In the genomic region with DNA sequence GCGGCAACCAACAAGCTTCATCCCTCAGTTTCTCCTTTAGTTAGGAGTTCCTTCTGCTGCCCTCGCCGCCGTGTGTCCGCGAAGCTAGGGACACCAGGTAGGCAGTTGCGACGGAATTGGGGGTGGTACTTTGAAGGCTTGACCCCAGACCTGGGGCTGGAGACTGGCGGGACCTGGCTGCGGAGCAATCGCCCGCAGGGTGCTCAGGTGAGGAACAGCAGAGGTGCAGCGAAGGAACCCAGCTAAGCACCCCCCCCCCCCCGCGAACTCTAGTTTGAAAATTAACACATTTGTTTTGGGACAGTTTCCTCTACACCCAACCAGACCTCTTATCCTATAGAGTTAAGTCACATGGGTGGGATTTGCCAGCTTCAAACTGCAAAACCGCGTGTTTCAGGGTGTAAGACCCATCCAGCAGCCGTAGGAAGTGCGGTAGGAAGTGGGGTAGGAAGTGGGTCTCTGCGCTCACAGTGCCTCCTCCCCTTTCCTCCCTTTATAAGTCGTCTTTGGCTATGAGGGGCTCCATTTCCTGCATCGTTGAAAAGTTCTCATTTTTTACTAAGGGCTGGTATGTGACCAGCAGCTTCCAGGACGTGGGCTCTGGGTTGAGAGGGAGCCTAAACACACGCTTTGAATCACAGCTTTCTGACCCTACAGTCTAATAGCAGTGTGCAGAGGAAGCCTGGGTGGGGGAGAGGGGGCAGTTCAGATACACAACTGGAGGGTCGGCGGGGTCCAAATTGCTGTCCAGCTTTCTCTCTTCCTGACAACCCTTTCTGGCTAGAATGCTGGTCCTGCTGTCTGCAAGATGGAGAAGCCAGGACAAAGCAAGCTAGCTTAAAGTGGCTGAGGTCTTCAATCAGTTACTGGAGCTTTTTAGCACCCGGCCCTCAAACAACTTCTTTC, we compare ENCODE assay signal across 9 mouse cellular contexts. TPM values are rescaled to one million over a fixed set of nuclear protein-coding genes. Genes with fewer than 3 reads are reported as not detected.
DNase-seq lines count a peak whose midpoint lies in the region; ATAC-seq and TF ChIP-seq lines count a peak whose summit lies in the region.
"Had no signal": no experiment of that assay in that cellular context is flagged by ENCODE, and none has a peak within 500 bp of the region (broad histone marks: within the 10 kb centered on the region; RNA-seq: fewer than 3 reads in every experiment).

No protein-coding gene starts in this region.

- ATAC-seq in granulocyte monocyte progenitor cell, adult 5-6 weeks (replicated peaks; ENCODE audit: poor library complexity, severe bottlenecking), result peak; percentile 70

- no peak for TF ChIP-seq POLR2A in cerebellum, adult 2 months (IDR thresholded peaks at IDR 0.05; ENCODE audit: borderline replicate concordance, insufficient read depth, low read length)

- peak in 1 of 2 experiments; percentile 25 for DNase-seq in cerebellum, adult 2 months
- no peak for DNase-seq in cerebellum, adult 11-12 months
- DNase-seq in R1 (ENCODE audit: low read depth, low spot score), result peak; percentile 18
- DNase-seq in kidney, postnatal 4 days, result peak; percentile 22 to 45
- peak; percentile 39 to 49 for DNase-seq in natural killer cell, adult 2 months (ENCODE audit: low spot score in 2 of 2)
- no peak for DNase-seq in frontal cortex, postnatal 36 days (ENCODE audit: low spot score in 2 of 2)
- DNase-seq in frontal cortex, adult 2 months (ENCODE audit: extremely low spot score in 1 of 2, low spot score in 1 of 2), result no peak

- WGBS in cerebellum, adult 2 months, result 5% methylated on average over 27 of the region's 27 CpGs

- no peaks in the 10 kb centered on the region; the same call in 1 of the 2 replicates for H3K4me1 ChIP-seq in cerebellum, adult 2 months (ENCODE audit: control insufficient read depth, insufficient read depth, low read length)

- H3K27ac ChIP-seq in cerebellum, adult 2 months (ENCODE audit: insufficient read depth, low read length), result peak overlapping the region; percentile 73

- no peaks in the 10 kb centered on the region for H3K27me3 ChIP-seq in cerebellum, adult 2 months (ENCODE audit: control insufficient read depth, insufficient read depth, low read length)

- peak overlapping the region; percentile 93 for H3K4me3 ChIP-seq in cerebellum, adult 2 months (replicated peaks; ENCODE audit: insufficient read depth, low read depth, low read length)

- TF ChIP-seq CTCF in cerebellum, adult 2 months (IDR thresholded peaks at IDR 0.05; ENCODE audit: borderline replicate concordance, insufficient read depth, low read depth, low read length), result no peak

RNA-seq across cellular contexts. Expression of a gene that starts 0.8 kb away (rescaled TPM):
- polyA plus RNA-seq in cerebellum, adult 2 months (2012; rRNA removed), result 39.9 and 44.8 TPM in 2 replicates
- not detected in 2 replicates for total RNA-seq in granulocyte monocyte progenitor cell, adult 5-6 weeks (2014; fragmentation: Nextera tagmentation)
- not detected in 2 replicates for total RNA-seq in granulocyte monocyte progenitor cell, adult 5-6 weeks (2017)
- polyA plus RNA-seq in frontal cortex, adult 2 months (2012; rRNA removed), result 62.9 and 63.6 TPM in 2 replicates

RNA-seq across cellular contexts. Expression of a gene that starts 37.3 kb away (rescaled TPM):
- polyA plus RNA-seq in cerebellum, adult 2 months (2012; rRNA removed), result 0.10 TPM in 1 of 2 replicates, not detected in the other
- total RNA-seq in granulocyte monocyte progenitor cell, adult 5-6 weeks (2014; fragmentation: Nextera tagmentation), result not detected in 2 replicates
- not detected in 2 replicates for total RNA-seq in granulocyte monocyte progenitor cell, adult 5-6 weeks (2017)
- polyA plus RNA-seq in frontal cortex, adult 2 months (2012; rRNA removed), result not detected in 2 replicates
- polyA plus RNA-seq: large intestine, adult 2 months had no signal

Comparison
In these comparisons a context has a peak if more than half of its experiments do, and no peak if none do; other contexts are left out.
1. DNase-seq: peak in R1 (single experiment), kidney, postnatal 4 days (2 of 2) and natural killer cell, adult 2 months (2 of 2); none in cerebellum, adult 11-12 months (single experiment), frontal cortex, postnatal 36 days (0 of 2) and frontal cortex, adult 2 months (0 of 2).